8 mouse cellular contexts compared by ENCODE assay signal in genomic region chr11:94043998-94044985, GRCm38 (mm10). TPM values are rescaled to one million over a fixed set of nuclear protein-coding genes. Genes with fewer than 3 reads are reported as not detected.
DNase-seq lines count a peak whose midpoint lies in the region; ATAC-seq lines count a peak whose summit lies in the region.

No protein-coding gene starts in this region.

- H3K4me2 ChIP-seq in midbrain, embryonic 13.5 days (replicated peaks), result peak overlapping the region; percentile 72
- H3K4me2 ChIP-seq in stomach, embryonic 16.5 days (ENCODE audit: low read depth, low read length), result peak overlapping the region; percentile 72

- H3K9ac ChIP-seq in midbrain, embryonic 13.5 days (replicated peaks), result peak overlapping the region; percentile 77
- H3K9ac ChIP-seq in stomach, embryonic 16.5 days (ENCODE audit: low read length), result peak overlapping the region; percentile 68

- H3K36me3 ChIP-seq in megakaryocyte, embryonic 14.5 days (replicated peaks; ENCODE audit: low read length), result peaks cover 41% of the 10 kb centered on the region
- peaks cover 13% of the 10 kb centered on the region for H3K36me3 ChIP-seq in limb, embryonic 10.5 days
- H3K36me3 ChIP-seq in midbrain, embryonic 13.5 days, result peaks cover 14% of the 10 kb centered on the region
- no peaks in the 10 kb centered on the region for H3K36me3 ChIP-seq in stomach, embryonic 16.5 days (ENCODE audit: control insufficient read depth, insufficient read depth, low read length)

- peak overlapping the region; percentile 70 for H3K4me3 ChIP-seq in megakaryocyte, embryonic 14.5 days (replicated peaks)
- peak overlapping the region; percentile 59 for H3K4me3 ChIP-seq in limb, embryonic 10.5 days
- H3K4me3 ChIP-seq in midbrain, embryonic 13.5 days (replicated peaks), result peak overlapping the region; percentile 67
- H3K4me3 ChIP-seq in stomach, embryonic 16.5 days (replicated peaks; ENCODE audit: low read length), result peak overlapping the region; percentile 47

- no peaks in the 10 kb centered on the region for H3K9me3 ChIP-seq in megakaryocyte, embryonic 14.5 days
- H3K9me3 ChIP-seq in limb, embryonic 10.5 days (replicated peaks), result no peaks in the 10 kb centered on the region
- H3K9me3 ChIP-seq in midbrain, embryonic 13.5 days, result no peaks in the 10 kb centered on the region
- H3K9me3 ChIP-seq in stomach, embryonic 16.5 days (replicated peaks; ENCODE audit: control insufficient read depth, low read length), result no peaks in the 10 kb centered on the region

- WGBS in limb, embryonic 10.5 days, result 9% methylated on average over 22 of the region's 22 CpGs
- WGBS in midbrain, embryonic 13.5 days, result under 1% methylated on average over 22 of the region's 22 CpGs
- WGBS in stomach, embryonic 16.5 days, result 10% methylated on average over 22 of the region's 22 CpGs

- H3K27me3 ChIP-seq in megakaryocyte, embryonic 14.5 days (replicated peaks), result no peaks in the 10 kb centered on the region
- no peaks in the 10 kb centered on the region for H3K27me3 ChIP-seq in limb, embryonic 10.5 days (ENCODE audit: low read depth, poor library complexity, severe bottlenecking)
- no peaks in the 10 kb centered on the region for H3K27me3 ChIP-seq in midbrain, embryonic 13.5 days
- H3K27me3 ChIP-seq in stomach, embryonic 16.5 days (ENCODE audit: control insufficient read depth, insufficient read depth, low read length), result no peaks in the 10 kb centered on the region

- DNase-seq in fat pad, adult 2 months (ENCODE audit: extremely low read depth, low read depth, low spot score), result peak; percentile 18
- peak; percentile 71 to 74 for DNase-seq in heart, adult 9 months (ENCODE audit: low spot score in 2 of 2)
- peak; percentile 73 to 78 for DNase-seq in kidney, adult 8-10 months
- peak; percentile 90 for DNase-seq in limb, embryonic 10.5 days (ENCODE audit: low spot score)

- H3K4me1 ChIP-seq in megakaryocyte, embryonic 14.5 days, result peaks cover 26% of the 10 kb centered on the region
- peaks cover 4% of the 10 kb centered on the region; the same call in 1 of the 2 replicates for H3K4me1 ChIP-seq in limb, embryonic 10.5 days
- H3K4me1 ChIP-seq in midbrain, embryonic 13.5 days (replicated peaks), result peaks cover 27% of the 10 kb centered on the region
- peaks cover 9% of the 10 kb centered on the region for H3K4me1 ChIP-seq in stomach, embryonic 16.5 days (ENCODE audit: control insufficient read depth, insufficient read depth, low read length)

- H3K27ac ChIP-seq in limb, embryonic 10.5 days, result peak overlapping the region; percentile 83
- peak overlapping the region; percentile 97 for H3K27ac ChIP-seq in midbrain, embryonic 13.5 days
- H3K27ac ChIP-seq in stomach, embryonic 16.5 days (ENCODE audit: low read length), result peak overlapping the region; percentile 57

- no peak for ATAC-seq in megakaryocyte, adult 5-6 weeks (ENCODE audit: poor library complexity, severe bottlenecking)
- peak; percentile 100 for ATAC-seq in midbrain, embryonic 13.5 days
- ATAC-seq in stomach, embryonic 16.5 days (ENCODE audit: insufficient read depth, low FRiP score), result peak; percentile 96

RNA-seq across cellular contexts. Expression of gene Spag9, which starts 48.4 kb away (rescaled TPM):
- 2.9 and 4.5 TPM in 2 replicates for polyA plus RNA-seq in megakaryocyte, embryonic 14.5 days (2012; ENCODE audit: insufficient read depth, low replicate concordance)
- total RNA-seq in megakaryocyte, adult 5-6 weeks (2015), result 36.9 and 44.9 TPM in 2 replicates
- 65.2 and 73.2 TPM in 2 replicates for total RNA-seq in megakaryocyte, adult 5-6 weeks (2017)
- 28.0 and 30.4 TPM in 2 replicates for polyA plus RNA-seq in limb, embryonic 10.5 days (2016; fragmentation: Nextera tagmentation; extraction: Ambion mirVana)
- polyA plus RNA-seq in midbrain, embryonic 13.5 days (2015; fragmentation: Nextera tagmentation; extraction: Ambion mirVana), result 108 and 109 TPM in 2 replicates
- 26.1 and 31.0 TPM in 2 replicates for polyA plus RNA-seq in stomach, embryonic 16.5 days (2015; fragmentation: Nextera tagmentation; extraction: Ambion mirVana)

Comparison
In these comparisons a context has a peak if more than half of its experiments do, and no peak if none do; other contexts are left out.
1. DNase-seq: peak in every context shown above with its lines; median percentile 90 in limb, embryonic 10.5 days; 76 in kidney, adult 8-10 months; 72 in heart, adult 9 months; 18 in fat pad, adult 2 months.